Mouse (Mus musculus) spleen, adult 2 months (tissue): ENCODE results near the gene Gm3409.

Experiments
- CTCF ChIP-seq: fragments of 200-500 bp; IDR thresholded peaks from 2 replicates; pipeline ENCODE4 v1.5.1; 2011; ENCODE audit warnings: mild to moderate bottlenecking, inconsistent platforms; ENCODE audit not compliant: insufficient read depth, insufficient read length, insufficient replicate concordance; ENCODE audit errors: extremely low read depth
- POLR2A ChIP-seq: fragments of 200-500 bp; IDR thresholded peaks from 2 replicates; pipeline ENCODE4 v1.6.1; 2011; ENCODE audit warnings: low read depth, low read length, inconsistent platforms

DNA sequence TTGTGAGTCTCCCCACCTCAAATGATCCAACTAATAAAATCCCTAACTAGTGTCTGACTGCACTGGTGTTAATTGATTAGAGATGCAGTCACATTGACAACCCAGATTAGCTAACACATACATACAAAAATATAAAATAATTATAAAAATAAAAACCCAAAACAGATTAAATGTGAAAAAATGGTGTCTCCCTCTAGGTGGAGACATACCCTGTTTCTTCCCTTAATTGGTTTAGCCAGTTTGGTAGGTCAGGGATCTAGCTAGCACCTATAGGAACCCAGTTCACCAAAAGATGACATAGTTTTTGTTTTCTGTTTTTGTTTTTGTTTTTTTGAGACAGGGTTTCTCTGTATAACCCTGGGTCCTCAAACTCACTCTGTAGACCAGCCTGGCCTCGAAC is 26.8 kb downstream of the Gm3409 start:
- TF ChIP-seq POLR2A (no peak), CTCF (no peak)
